In genomic region chr17:69120533-69121358, GRCm38 (mm10) we compare ENCODE assay signal across 9 mouse cellular contexts. TPM values are rescaled to one million over a fixed set of nuclear protein-coding genes. Genes with fewer than 3 reads are reported as not detected.
A peak's percentile ranks its signal among the peaks of the same experiment; 100 is the strongest.
DNase-seq lines count a peak whose midpoint lies in the region; ATAC-seq and TF ChIP-seq lines count a peak whose summit lies in the region.
"Had no signal": no experiment of that assay in that cellular context is flagged by ENCODE, and none has a peak within 500 bp of the region (broad histone marks: within the 10 kb centered on the region; RNA-seq: fewer than 3 reads in every experiment).

No protein-coding gene starts in this region.

- no peak overlapping the region for H3K9ac ChIP-seq in hindbrain, embryonic 15.5 days

- no peak overlapping the region for H3K27ac ChIP-seq in kidney, adult 2 months (ENCODE audit: insufficient read depth, low read depth, low read length)
- peak overlapping the region; percentile 48; the same call in 1 of the 2 replicates for H3K27ac ChIP-seq in hindbrain, embryonic 15.5 days (replicated peaks)

- 5% methylated on average over 19 of the region's 19 CpGs for WGBS in kidney, adult 2 months
- 5% methylated on average over 19 of the region's 19 CpGs for WGBS in hindbrain, embryonic 15.5 days

- peak; percentile 73 for ATAC-seq in hindbrain, embryonic 15.5 days (ENCODE audit: low FRiP score, low read depth)
- no peak for ATAC-seq in erythroid progenitor cell, adult 5-6 weeks (replicated peaks; ENCODE audit: low FRiP score, poor library complexity, severe bottlenecking)
- ATAC-seq: Patski had no signal

- H3K9me3 ChIP-seq in hindbrain, embryonic 15.5 days = no peaks in the 10 kb centered on the region

- no peaks in the 10 kb centered on the region for H3K36me3 ChIP-seq in kidney, adult 2 months (ENCODE audit: control insufficient read depth, insufficient read depth, low read length)
- no peaks in the 10 kb centered on the region for H3K36me3 ChIP-seq in hindbrain, embryonic 15.5 days

- no peaks in the 10 kb centered on the region for H3K4me1 ChIP-seq in kidney, adult 2 months (ENCODE audit: control insufficient read depth, insufficient read depth, low read length)
- peaks cover 22% of the 10 kb centered on the region for H3K4me1 ChIP-seq in hindbrain, embryonic 15.5 days (replicated peaks)

- peak overlapping the region; percentile 55 for H3K4me2 ChIP-seq in hindbrain, embryonic 15.5 days

- H3K27me3 ChIP-seq in kidney, adult 2 months (replicated peaks; ENCODE audit: control insufficient read depth, insufficient read depth, low read length) = no peaks in the 10 kb centered on the region
- no peaks in the 10 kb centered on the region for H3K27me3 ChIP-seq in hindbrain, embryonic 15.5 days
- H3K27me3 ChIP-seq: Patski had no signal

- no peak for TF ChIP-seq CTCF in kidney, adult 2 months (conservative IDR thresholded peaks at IDR 0.05; ENCODE audit: insufficient read depth, insufficient read length, low read depth, low read length)

- H3K4me3 ChIP-seq in kidney, adult 2 months (ENCODE audit: insufficient read depth, low read depth, low read length) = no peak overlapping the region
- peak overlapping the region; percentile 25 for H3K4me3 ChIP-seq in hindbrain, embryonic 15.5 days

- no peak for TF ChIP-seq POLR2A in kidney, adult 2 months (IDR thresholded peaks at IDR 0.05; ENCODE audit: low read depth, low read length)

- peak; percentile 45 for DNase-seq in kidney, postnatal 10 days
- DNase-seq in kidney, adult 2 months = no peak
- DNase-seq in embryo, embryonic 11.5 days (ENCODE audit: low read depth, low spot score) = peak; percentile 26
- peak; percentile 12 for DNase-seq in lung, postnatal 36 days
- DNase-seq in testis, postnatal 14 days (ENCODE audit: low spot score) = peak; percentile 36
- no peak for DNase-seq in spleen, postnatal 14 days (ENCODE audit: low spot score in 2 of 2)

RNA-seq across cellular contexts. Expression of gene Epb41l3, which starts 45.3 kb away (rescaled TPM):
- polyA plus RNA-seq in kidney, adult 2 months (2012; rRNA removed) = 30.4 and 35.5 TPM in 2 replicates
- 91.8 and 95.4 TPM in 2 replicates for polyA plus RNA-seq in hindbrain, embryonic 15.5 days (2015; fragmentation: Nextera tagmentation; extraction: Ambion mirVana)
- 9.7 and 13.0 TPM in 2 replicates for total RNA-seq in erythroid progenitor cell, adult 5-6 weeks (2015; ENCODE audit: low replicate concordance)
- total RNA-seq in erythroid progenitor cell, adult 5-6 weeks (2017; ENCODE audit: low replicate concordance) = 4.9 and 9.9 TPM in 2 replicates

Comparison
In these comparisons a context has a peak if more than half of its experiments do, and no peak if none do; other contexts are left out.
1. DNase-seq: peak in kidney, postnatal 10 days (single experiment), embryo, embryonic 11.5 days (single experiment), lung, postnatal 36 days (single experiment) and testis, postnatal 14 days (single experiment); none in kidney, adult 2 months (single experiment) and spleen, postnatal 14 days (0 of 2).